Mouse (Mus musculus) forebrain, postnatal 0 days (tissue): ENCODE measurements around the gene Efhd2. TPM values are rescaled to one million over a fixed set of nuclear protein-coding genes. Genes with fewer than 3 reads are reported as not detected.

Experiments
- ATAC-seq: fragments of 200-750 bp; cut with Nextera tagmentation; 2 replicates; pipeline ENCODE4 v1.8.0; 2017; ENCODE audit warnings: mild to moderate bottlenecking, moderate library complexity
- DNase-seq: peaks from one replicate; pipeline ENCODE4 v3.0.0-alpha.2; 2015
- H3K27ac ChIP-seq: fragments of 300-500 bp; sonication (generic); 2 replicates; pipeline ENCODE4 v1.5.1; 2014; ENCODE audit warnings: low read depth, mild to moderate bottlenecking, antibody characterized with exemption, low read length, moderate library complexity, mixed read lengths
- H3K27me3 ChIP-seq: fragments of 300-500 bp; sonication (generic); 2 replicates; pipeline ENCODE4 v1.6.1; 2014; ENCODE audit warnings: mild to moderate bottlenecking, low read length, mixed read lengths; ENCODE audit not compliant: insufficient read depth
- H3K36me3 ChIP-seq: fragments of 300-500 bp; sonication (generic); 2 replicates; pipeline ENCODE4 v1.6.1; 2014; ENCODE audit warnings: mild to moderate bottlenecking, moderate library complexity; ENCODE audit not compliant: insufficient read depth
- H3K4me1 ChIP-seq: fragments of 300-500 bp; sonication (generic); 2 replicates; pipeline ENCODE4 v1.6.1; 2014; ENCODE audit warnings: antibody characterized with exemption; ENCODE audit not compliant: insufficient read depth
- H3K4me2 ChIP-seq: fragments of 300-500 bp; sonication (generic); 2 replicates; pipeline ENCODE4 v1.6.1; 2014; ENCODE audit warnings: low read depth, mild to moderate bottlenecking, moderate library complexity
- H3K4me3 ChIP-seq: fragments of 300-500 bp; sonication (generic); 2 replicates; pipeline ENCODE4 v1.5.1; 2014; ENCODE audit warnings: low read depth, low read length, mixed read lengths
- H3K9ac ChIP-seq: fragments of 300-500 bp; sonication (generic); 2 replicates; pipeline ENCODE4 v1.6.1; 2014; ENCODE audit warnings: mild to moderate bottlenecking
- H3K9me3 ChIP-seq: fragments of 300-500 bp; sonication (generic); 2 replicates; pipeline ENCODE4 v1.6.1; 2016; ENCODE audit warnings: low read length
- CTCF ChIP-seq: sonication (generic); IDR thresholded peaks from 2 replicates; pipeline ENCODE4 v1.5.1; 2016; ENCODE audit warnings: antibody characterized with exemption, control low read depth, low read depth
- WGBS: fragments of 180-500 bp; shearing (Covaris S2); extraction: QIAGEN DNeasy Blood & Tissue Kit; methylation state at CpG from one replicate; pipeline ENCODE4 v1.1.7; 2014; 5-methylcytosine and 5-hydroxymethylcytosine counted together
- polyA plus RNA-seq: library from polyadenylated mRNA; unstranded; fragments of >200 nt; fragmentation: Nextera tagmentation; extraction: Ambion mirVana; gene quantifications from 2 replicates; pipeline ENCODE4 v1.2.1, GENCODE M21; 2015
- total RNA-seq: library from RNA; depleted of rRNA; stranded (reverse); fragments of >200 nt; gene quantifications from 2 replicates; pipeline ENCODE4 v1.2.3, GENCODE M21; 2014

Efhd2 gene
- total and polyA plus RNA-seq, 2 experiments from 2014 or later = 30.7 to 52.2 TPM

GRCm38 (mm10) chr4:141881289-141881914 is 6.7 kb upstream of the Efhd2 start:
- no peak for DNase-seq
- 74% methylated on average over 10 of the region's 10 CpGs for WGBS
- no peak for ATAC-seq

GRCm38 (mm10) chr4:141879875-141880274 is 5.2 kb upstream of the Efhd2 start:
- ATAC-seq (no peak), DNase-seq (no peak)
- H3K9ac ChIP-seq = no peak overlapping the region
- peaks cover 6% of the 10 kb centered on the region for H3K4me1 ChIP-seq
- H3K27me3 ChIP-seq = no peaks in the 10 kb centered on the region
- 79% methylated on average over 9 of the region's 9 CpGs for WGBS
- no peak for TF ChIP-seq CTCF
- no peak overlapping the region for H3K27ac ChIP-seq
- no peak overlapping the region for H3K4me3 ChIP-seq
- H3K9me3 ChIP-seq = no peaks in the 10 kb centered on the region
- no peak overlapping the region for H3K4me2 ChIP-seq
- H3K36me3 ChIP-seq = no peaks in the 10 kb centered on the region

More at GRCm38 (mm10) chr4:141881289-141881914, 6.7 kb upstream of the Efhd2 start:
- no peak overlapping the region for H3K4me3 ChIP-seq
- no peaks in the 10 kb centered on the region for H3K4me1 ChIP-seq
- H3K27ac ChIP-seq = no peak overlapping the region
- no peak overlapping the region for H3K9ac ChIP-seq
- H3K9me3 ChIP-seq = no peaks in the 10 kb centered on the region
- H3K4me2 ChIP-seq = no peak overlapping the region
- no peaks in the 10 kb centered on the region for H3K27me3 ChIP-seq
- H3K36me3 ChIP-seq = no peaks in the 10 kb centered on the region
- no peak for TF ChIP-seq CTCF

GRCm38 (mm10) chr4:141879074-141879473 is 4.4 kb upstream of the Efhd2 start:
- DNase-seq (no peak), ATAC-seq (no peak)
- peaks cover 8% of the 10 kb centered on the region for H3K4me1 ChIP-seq
- no peak overlapping the region for H3K27ac ChIP-seq
- H3K27me3 ChIP-seq = no peaks in the 10 kb centered on the region
- H3K36me3 ChIP-seq = no peaks in the 10 kb centered on the region
- no peak for TF ChIP-seq CTCF
- no peaks in the 10 kb centered on the region for H3K9me3 ChIP-seq
- no peak overlapping the region for H3K9ac ChIP-seq
- no peak overlapping the region for H3K4me3 ChIP-seq
- 76% methylated on average over 4 of the region's 4 CpGs for WGBS
- H3K4me2 ChIP-seq = no peak overlapping the region

GRCm38 (mm10) chr4:141878621-141879020 is 3.9 kb upstream of the Efhd2 start:
- Histone ChIP-seq H3K4me3 (no peak overlapping the region), H3K27me3 (no peaks in the 10 kb centered on the region), H3K27ac (no peak overlapping the region), H3K4me1 (peaks cover 9% of the 10 kb centered on the region), H3K4me2 (no peak overlapping the region), H3K9me3 (no peaks in the 10 kb centered on the region), H3K36me3 (no peaks in the 10 kb centered on the region), H3K9ac (no peak overlapping the region)
- DNase-seq (no peak), ATAC-seq (no peak)
- 80% methylated on average over 7 of the region's 7 CpGs for WGBS
- TF ChIP-seq CTCF = no peak

GRCm38 (mm10) chr4:141875481-141876108 is 875 bp upstream of the Efhd2 start:
- Histone ChIP-seq H3K27ac (peak overlapping the region; percentile 64), H3K27me3 (no peaks in the 10 kb centered on the region), H3K4me3 (peak overlapping the region; percentile 76), H3K4me1 (peaks cover 22% of the 10 kb centered on the region), H3K36me3 (no peaks in the 10 kb centered on the region), H3K4me2 (peak overlapping the region; percentile 91), H3K9me3 (no peaks in the 10 kb centered on the region), H3K9ac (peak overlapping the region; percentile 79; the same call in 1 of the 2 replicates)
- TF ChIP-seq CTCF = peak; percentile 34
- DNase-seq (no peak), ATAC-seq (peak; percentile 6)
- WGBS = 14% methylated on average over 8 of the region's 8 CpGs

GRCm38 (mm10) chr4:141874111-141874600 is 564 bp downstream of the Efhd2 start:
- Histone ChIP-seq H3K4me2 (peak overlapping the region; percentile 91), H3K27ac (peak overlapping the region; percentile 64; the same call in 1 of the 2 replicates), H3K9ac (peak overlapping the region; percentile 79), H3K4me1 (peaks cover 29% of the 10 kb centered on the region), H3K27me3 (no peaks in the 10 kb centered on the region), H3K9me3 (no peaks in the 10 kb centered on the region), H3K36me3 (no peaks in the 10 kb centered on the region), H3K4me3 (peak overlapping the region; percentile 76)
- DNase-seq = no peak
- no peak for TF ChIP-seq CTCF
- WGBS = 2% methylated on average over 19 of the region's 19 CpGs
- peak; percentile 10 for ATAC-seq

GRCm38 (mm10) chr4:141872977-141873376 is 1.7 kb downstream of the Efhd2 start:
- 73% methylated on average over 9 of the region's 9 CpGs for WGBS

More at GRCm38 (mm10) chr4:141872977-141873376, 1.7 kb downstream of the Efhd2 start:
- H3K27me3 ChIP-seq = no peaks in the 10 kb centered on the region
- H3K4me3 ChIP-seq = peak overlapping the region; percentile 76
- no peak for DNase-seq
- ATAC-seq = no peak
- no peak for TF ChIP-seq CTCF
- peak overlapping the region; percentile 91 for H3K4me2 ChIP-seq
- H3K4me1 ChIP-seq = peaks cover 29% of the 10 kb centered on the region
- H3K27ac ChIP-seq = no peak overlapping the region
- H3K9ac ChIP-seq = no peak overlapping the region
- no peaks in the 10 kb centered on the region for H3K36me3 ChIP-seq
- no peaks in the 10 kb centered on the region for H3K9me3 ChIP-seq
